Mouse (Mus musculus): ENCODE measurements at regions not wholly inside any gene's neighbourhood (a gene's known extent, or its start where the extent isn't known, plus 50 kb on each side); places are given as distances from the start of the nearest gene placed in this dataset.

DNA sequence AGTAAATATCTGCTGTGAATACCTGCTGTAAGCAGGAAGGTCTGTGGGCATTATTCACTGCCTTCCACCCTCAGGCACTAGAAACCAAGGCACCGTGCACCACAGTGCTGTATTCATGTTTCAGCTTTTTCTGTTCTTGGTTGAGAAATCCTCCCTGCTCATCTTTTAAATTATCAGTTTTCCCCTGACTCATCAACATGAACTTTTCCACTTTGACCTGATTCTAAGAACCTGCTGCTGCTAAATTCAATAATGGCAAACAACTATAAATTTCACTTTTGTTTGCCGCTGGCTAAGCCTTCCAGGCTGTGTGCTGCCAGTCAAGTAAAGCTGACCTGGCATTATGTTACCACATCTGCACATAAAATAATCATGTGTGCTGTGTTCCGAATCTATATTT lies 126.1 kb upstream of the Gpc5 start:
- WGBS = 50% methylated on average over 3 of the region's 3 CpGs
- Histone ChIP-seq H3K36me3 (no peaks in the 10 kb centered on the region), H3K9me3 (no peaks in the 10 kb centered on the region), H3K4me2 (no peak overlapping the region), H3K27ac (replicated peaks) (0 out of 2 replicates have a peak overlapping the region, but pooled peaks have one; percentile 42), H3K4me1 (replicated peaks) (peaks cover 9% of the 10 kb centered on the region), H3K27me3 (no peaks in the 10 kb centered on the region), H3K9ac (no peak overlapping the region), H3K4me3 (no peak overlapping the region)
- ATAC-seq (ENCODE audit: low read depth) = no peak

DNA sequence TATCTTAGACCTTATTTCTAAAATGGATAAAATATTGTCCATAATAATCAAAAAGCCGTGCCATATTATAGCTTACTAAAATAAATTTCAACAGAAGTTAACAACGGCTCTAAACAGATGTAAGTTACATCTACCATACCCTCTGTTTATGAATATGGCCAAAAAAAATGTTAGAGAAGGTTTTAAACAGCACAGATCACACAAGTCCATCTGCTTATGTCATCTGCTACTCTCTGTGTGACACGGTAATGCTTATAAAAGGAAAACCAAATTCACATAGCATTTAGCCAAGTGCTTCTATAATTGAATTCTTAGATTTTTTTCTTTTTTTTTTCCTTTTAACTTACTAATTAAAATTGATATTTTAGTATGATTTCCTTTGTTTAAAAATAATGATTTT lies 123.0 kb upstream of the Gpc5 start:
- peaks cover 9% of the 10 kb centered on the region for H3K4me1 ChIP-seq (replicated peaks)
- H3K9me3 ChIP-seq = no peaks in the 10 kb centered on the region
- 90% methylated on average over 3 of the region's 3 CpGs for WGBS
- ATAC-seq (ENCODE audit: low read depth) = no peak
- no peak overlapping the region for H3K4me3 ChIP-seq
- no peak overlapping the region for H3K4me2 ChIP-seq
- no peaks in the 10 kb centered on the region for H3K36me3 ChIP-seq
- H3K27me3 ChIP-seq = no peaks in the 10 kb centered on the region
- H3K27ac ChIP-seq (replicated peaks) = no peak overlapping the region
- no peak overlapping the region for H3K9ac ChIP-seq

DNA sequence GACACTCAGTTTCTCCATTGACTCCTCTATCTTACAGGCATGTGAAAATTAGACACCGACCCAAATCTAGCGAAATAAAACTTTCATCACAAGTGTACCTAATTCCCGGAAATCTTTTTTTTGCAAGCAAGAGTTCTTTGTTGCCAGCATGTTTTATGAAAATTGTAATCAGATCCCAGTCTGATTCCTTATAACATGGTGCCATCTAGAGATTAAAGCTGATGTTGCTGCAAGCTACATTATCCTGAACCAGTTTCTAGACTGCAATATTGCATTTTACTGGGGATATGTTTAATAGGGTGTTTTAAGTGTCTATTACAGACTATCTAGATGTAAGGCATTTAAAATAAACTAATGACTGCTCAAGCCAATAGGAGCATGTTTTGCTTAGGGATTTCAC lies 110.9 kb upstream of the Gpc5 start:
- no peak overlapping the region for H3K9ac ChIP-seq
- no peak overlapping the region for H3K4me2 ChIP-seq
- no peaks in the 10 kb centered on the region for H3K4me1 ChIP-seq (replicated peaks)
- H3K36me3 ChIP-seq = no peaks in the 10 kb centered on the region
- no peak for ATAC-seq (ENCODE audit: low read depth)
- H3K27ac ChIP-seq (replicated peaks) = no peak overlapping the region
- H3K27me3 ChIP-seq = no peaks in the 10 kb centered on the region
- 84% methylated on average over 3 of the region's 3 CpGs for WGBS
- no peaks in the 10 kb centered on the region for H3K9me3 ChIP-seq
- no peak overlapping the region for H3K4me3 ChIP-seq

DNA sequence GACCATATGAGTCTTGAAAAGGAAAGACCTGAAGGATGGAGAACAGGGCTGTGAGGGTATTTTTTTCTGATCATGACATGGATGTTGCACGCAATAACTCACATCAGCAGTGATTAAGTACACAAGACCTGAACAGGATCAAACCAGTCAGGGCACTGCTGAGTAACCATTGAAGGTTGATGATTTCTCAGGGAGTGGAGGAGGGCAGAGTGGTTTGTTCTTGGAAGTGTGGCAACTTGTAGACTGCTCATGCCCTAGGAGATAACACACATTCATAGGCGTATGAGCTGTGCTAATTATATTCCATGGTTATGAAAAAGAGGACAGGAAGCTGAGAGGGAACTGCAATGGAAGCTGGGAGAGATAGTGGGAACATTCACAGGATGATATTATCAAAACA lies 88.8 kb upstream of the Gpc5 start:
- H3K9me3 ChIP-seq = no peaks in the 10 kb centered on the region
- no peak overlapping the region for H3K27ac ChIP-seq (replicated peaks)
- no peak for ATAC-seq (ENCODE audit: low read depth)
- H3K9ac ChIP-seq = no peak overlapping the region
- H3K4me2 ChIP-seq = no peak overlapping the region
- no peaks in the 10 kb centered on the region for H3K36me3 ChIP-seq
- no peaks in the 10 kb centered on the region for H3K27me3 ChIP-seq
- no peaks in the 10 kb centered on the region for H3K4me1 ChIP-seq (replicated peaks)
- H3K4me3 ChIP-seq = no peak overlapping the region
- 93% methylated on average over 2 of the region's 2 CpGs for WGBS

DNA sequence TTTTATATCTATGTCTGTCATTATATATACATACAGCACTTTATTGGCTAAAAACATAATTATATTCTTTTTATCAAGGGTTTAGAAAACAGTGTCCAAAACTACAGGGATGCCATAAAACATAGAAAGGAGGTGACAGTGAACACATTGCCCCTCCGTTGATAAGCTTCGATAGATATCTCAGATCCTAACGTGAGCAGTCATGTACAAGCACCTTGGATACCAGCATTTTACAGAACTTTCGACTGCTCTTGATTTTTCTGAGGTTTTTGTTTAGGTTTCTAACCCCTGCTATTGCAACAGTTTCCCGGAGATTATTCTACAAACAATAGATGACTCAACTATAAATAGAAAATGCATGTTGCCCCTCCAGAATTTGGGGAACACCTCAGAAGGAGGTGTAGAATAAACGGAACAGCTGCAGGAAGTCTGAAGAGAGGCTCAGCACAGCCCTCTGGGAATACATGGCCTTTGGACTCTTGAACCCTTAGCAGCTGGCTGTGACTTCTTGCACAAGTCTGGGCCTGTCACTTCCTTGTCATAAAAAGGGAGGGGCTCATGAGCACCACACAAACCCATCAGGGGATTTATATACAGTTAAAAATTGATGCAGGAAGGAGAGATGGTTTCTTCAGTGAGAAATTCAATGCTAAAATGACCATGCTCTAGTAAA lies 87.1 kb upstream of the Gpc5 start:
- H3K27me3 ChIP-seq = no peaks in the 10 kb centered on the region
- no peaks in the 10 kb centered on the region for H3K4me1 ChIP-seq (replicated peaks)
- H3K9ac ChIP-seq = no peak overlapping the region
- 82% methylated on average over 6 of the region's 6 CpGs for WGBS
- ATAC-seq (ENCODE audit: low read depth) = no peak
- no peak overlapping the region for H3K27ac ChIP-seq (replicated peaks)
- H3K4me2 ChIP-seq = no peak overlapping the region
- no peaks in the 10 kb centered on the region for H3K36me3 ChIP-seq
- no peak overlapping the region for H3K4me3 ChIP-seq
- H3K9me3 ChIP-seq = no peaks in the 10 kb centered on the region

DNA sequence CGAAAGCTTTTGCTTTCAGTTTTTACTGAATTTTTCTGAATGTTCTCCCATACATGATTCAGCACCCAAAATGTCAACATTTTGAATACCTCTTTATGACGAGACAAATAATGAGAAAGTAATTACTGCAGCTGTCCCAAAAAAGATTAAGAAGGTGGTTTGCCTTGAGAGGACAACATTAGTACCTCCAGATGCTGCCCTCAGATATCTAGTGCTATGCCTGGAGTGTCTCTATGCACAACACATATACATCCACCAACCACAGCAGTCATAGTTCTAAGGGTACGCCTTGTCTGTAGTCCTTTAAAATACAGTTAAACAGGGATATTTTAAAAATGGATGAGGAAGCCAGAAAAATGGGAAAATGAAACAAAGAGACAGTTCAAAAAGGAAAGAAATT lies 81.1 kb upstream of the Gpc5 start:
- 91% methylated on average over 3 of the region's 3 CpGs for WGBS
- H3K9ac ChIP-seq = no peak overlapping the region
- H3K4me2 ChIP-seq = no peak overlapping the region
- no peak overlapping the region for H3K4me3 ChIP-seq
- no peak for ATAC-seq (ENCODE audit: low read depth)
- no peaks in the 10 kb centered on the region for H3K9me3 ChIP-seq
- no peaks in the 10 kb centered on the region for H3K36me3 ChIP-seq
- H3K27ac ChIP-seq (replicated peaks) = no peak overlapping the region
- no peaks in the 10 kb centered on the region for H3K4me1 ChIP-seq (replicated peaks)
- no peaks in the 10 kb centered on the region for H3K27me3 ChIP-seq

DNA sequence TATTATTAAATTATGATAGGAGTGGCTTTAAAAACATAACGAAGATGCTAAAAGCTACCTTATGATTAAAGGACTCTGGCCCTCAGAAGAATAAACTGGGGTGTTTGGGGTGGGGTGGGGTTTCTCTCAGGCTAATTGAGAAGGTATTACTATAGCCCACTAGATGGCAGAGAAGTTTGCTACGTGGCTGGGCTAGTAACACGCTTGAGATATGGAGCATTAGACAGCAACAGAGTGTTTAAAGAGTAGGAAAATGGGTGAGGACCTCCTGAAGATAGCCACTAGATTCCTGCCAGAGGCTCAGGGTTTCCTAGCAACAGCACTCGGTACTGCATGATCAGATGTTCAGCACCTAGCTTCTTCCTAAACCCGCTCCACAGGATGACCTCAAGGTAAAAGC lies 76.7 kb upstream of the Gpc5 start:
- Histone ChIP-seq H3K36me3 (no peaks in the 10 kb centered on the region), H3K27me3 (peaks cover 3% of the 10 kb centered on the region; the same call in 1 of the 2 replicates), H3K4me3 (no peak overlapping the region), H3K9ac (no peak overlapping the region), H3K27ac (replicated peaks) (no peak overlapping the region), H3K9me3 (no peaks in the 10 kb centered on the region), H3K4me2 (no peak overlapping the region), H3K4me1 (replicated peaks) (no peaks in the 10 kb centered on the region)
- 40% methylated on average over 5 of the region's 5 CpGs for WGBS
- no peak for ATAC-seq (ENCODE audit: low read depth)

DNA sequence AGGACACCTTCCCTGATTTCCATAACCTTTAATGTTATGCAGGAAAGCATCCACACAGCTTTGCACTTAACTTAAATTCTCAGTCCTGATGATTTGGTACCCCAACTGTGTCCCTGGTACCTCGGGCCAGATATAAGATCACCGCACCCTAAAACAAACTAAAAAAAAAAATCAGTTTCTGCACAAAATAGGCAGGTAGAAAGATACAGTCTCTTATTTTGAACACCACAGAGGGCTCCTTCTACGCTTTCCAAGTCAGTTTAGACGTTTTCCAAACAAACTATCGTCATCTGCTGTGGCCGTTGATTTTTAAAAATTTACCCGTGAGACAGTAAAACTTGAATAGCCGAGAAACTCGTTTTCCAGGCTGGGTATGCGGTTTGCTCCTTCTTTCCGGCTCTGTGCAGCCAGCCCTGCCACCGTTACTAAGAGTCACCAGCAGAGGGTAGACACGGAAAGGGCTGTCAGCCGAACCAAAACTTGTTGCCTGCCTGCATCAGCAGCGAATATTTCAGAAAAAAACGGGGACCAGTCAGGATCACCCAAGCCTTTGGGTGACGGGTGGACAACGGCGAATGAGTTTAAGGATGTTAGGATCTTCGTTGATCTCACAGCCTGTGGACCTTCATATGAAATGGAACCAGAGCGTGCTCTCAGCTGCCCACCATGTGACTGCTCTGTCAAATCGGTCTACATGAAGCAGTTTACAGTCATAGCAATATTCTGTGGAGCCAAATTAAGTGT lies 74.4 kb upstream of the Gpc5 start:
- H3K4me2 ChIP-seq = peak overlapping the region; percentile 59
- peak overlapping the region; percentile 54; the same call in 1 of the 2 replicates for H3K9ac ChIP-seq
- peak; percentile 79 for ATAC-seq (ENCODE audit: low read depth)
- no peaks in the 10 kb centered on the region for H3K9me3 ChIP-seq
- 23% methylated on average over 22 of the region's 22 CpGs for WGBS
- no peaks in the 10 kb centered on the region for H3K4me1 ChIP-seq (replicated peaks)
- peaks cover 3% of the 10 kb centered on the region; the same call in 1 of the 2 replicates for H3K27me3 ChIP-seq
- no peak overlapping the region for H3K27ac ChIP-seq (replicated peaks)
- H3K4me3 ChIP-seq = peak overlapping the region; percentile 32
- no peaks in the 10 kb centered on the region for H3K36me3 ChIP-seq

DNA sequence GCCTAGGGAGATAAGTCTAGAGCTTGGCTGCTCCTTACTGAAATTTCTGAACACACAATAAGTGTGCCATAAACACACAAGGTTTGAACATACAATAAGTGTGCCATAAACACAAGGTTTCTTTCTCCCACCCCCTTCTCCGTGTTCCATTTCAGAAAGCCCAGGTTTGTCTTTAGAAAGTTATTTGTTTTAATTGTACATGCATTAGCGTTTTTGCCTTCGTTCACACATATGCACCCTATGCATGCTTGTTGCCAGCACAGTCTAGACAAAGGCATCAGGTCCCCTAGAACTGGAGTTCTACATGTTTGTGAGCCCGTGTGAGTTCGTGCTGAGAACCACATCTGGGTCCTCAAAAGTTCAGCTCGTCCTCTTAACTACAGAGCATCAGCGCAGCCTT lies 64.0 kb upstream of the Gpc5 start:
- Histone ChIP-seq H3K4me3 (no peak overlapping the region), H3K4me1 (replicated peaks) (no peaks in the 10 kb centered on the region), H3K27me3 (no peaks in the 10 kb centered on the region), H3K4me2 (no peak overlapping the region), H3K9ac (no peak overlapping the region), H3K36me3 (no peaks in the 10 kb centered on the region), H3K9me3 (no peaks in the 10 kb centered on the region), H3K27ac (replicated peaks) (no peak overlapping the region)
- ATAC-seq (ENCODE audit: low read depth) = no peak
- WGBS = 86% methylated on average over 7 of the region's 7 CpGs

DNA sequence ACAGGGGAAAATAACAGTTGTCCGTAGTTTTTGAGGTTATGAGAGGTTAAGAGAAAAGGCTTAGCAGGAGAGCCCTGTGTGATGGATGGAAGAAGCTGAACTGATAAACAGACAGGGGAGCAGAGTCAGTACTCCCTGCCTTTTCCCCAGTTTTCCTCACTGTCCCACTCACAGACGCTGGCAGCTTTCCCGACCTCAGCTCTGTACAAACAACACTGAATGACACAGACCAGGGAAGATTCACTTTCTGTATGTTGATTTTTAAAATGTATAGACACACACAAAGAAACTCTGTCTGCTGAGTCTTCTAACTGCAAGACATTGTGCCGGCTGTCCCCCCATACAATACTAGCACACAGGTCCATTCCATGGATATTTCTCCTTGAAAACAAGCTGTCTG lies 60.3 kb upstream of the Gpc5 start:
- no peaks in the 10 kb centered on the region for H3K27me3 ChIP-seq
- no peak for ATAC-seq (ENCODE audit: low read depth)
- no peaks in the 10 kb centered on the region for H3K9me3 ChIP-seq
- no peak overlapping the region for H3K9ac ChIP-seq
- H3K4me3 ChIP-seq = no peak overlapping the region
- H3K4me1 ChIP-seq (replicated peaks) = no peaks in the 10 kb centered on the region
- no peaks in the 10 kb centered on the region for H3K36me3 ChIP-seq
- no peak overlapping the region for H3K27ac ChIP-seq (replicated peaks)
- 49% methylated on average over 4 of the region's 4 CpGs for WGBS
- no peak overlapping the region for H3K4me2 ChIP-seq

DNA sequence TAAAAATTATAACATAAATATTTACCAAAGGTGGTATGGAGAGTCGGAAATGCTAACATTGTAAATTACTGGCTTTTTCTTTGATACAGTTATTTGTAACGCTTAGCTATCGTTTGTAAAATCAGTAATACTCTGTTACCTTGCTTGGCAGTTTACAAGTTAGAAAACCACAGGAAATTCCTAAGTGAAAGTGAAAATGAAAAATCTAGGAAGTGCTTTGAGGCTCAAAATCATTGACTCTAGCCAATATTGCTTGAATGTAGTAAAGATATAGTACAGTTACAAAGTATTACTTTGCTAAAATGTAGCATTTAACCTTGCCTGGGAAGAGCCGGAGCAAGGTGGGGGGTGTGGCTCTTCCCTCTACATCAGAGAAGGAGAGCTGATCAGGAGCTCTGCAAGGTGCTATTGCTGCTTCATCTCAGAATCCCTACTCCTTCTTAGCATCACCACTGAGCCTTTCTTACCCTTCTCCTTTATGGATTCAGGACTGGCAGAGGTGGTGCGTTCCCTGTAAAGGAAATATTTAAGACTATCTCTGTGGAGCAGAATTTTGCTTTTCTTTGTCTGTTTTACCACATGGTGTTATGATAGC lies 58.5 kb upstream of the Gpc5 start:
- Histone ChIP-seq H3K36me3 (no peaks in the 10 kb centered on the region), H3K4me3 (no peak overlapping the region), H3K4me1 (replicated peaks) (no peaks in the 10 kb centered on the region), H3K9ac (no peak overlapping the region), H3K27me3 (no peaks in the 10 kb centered on the region), H3K9me3 (no peaks in the 10 kb centered on the region), H3K4me2 (no peak overlapping the region), H3K27ac (replicated peaks) (no peak overlapping the region)
- ATAC-seq (ENCODE audit: low read depth) = no peak
- 90% methylated on average over 5 of the region's 5 CpGs for WGBS

DNA sequence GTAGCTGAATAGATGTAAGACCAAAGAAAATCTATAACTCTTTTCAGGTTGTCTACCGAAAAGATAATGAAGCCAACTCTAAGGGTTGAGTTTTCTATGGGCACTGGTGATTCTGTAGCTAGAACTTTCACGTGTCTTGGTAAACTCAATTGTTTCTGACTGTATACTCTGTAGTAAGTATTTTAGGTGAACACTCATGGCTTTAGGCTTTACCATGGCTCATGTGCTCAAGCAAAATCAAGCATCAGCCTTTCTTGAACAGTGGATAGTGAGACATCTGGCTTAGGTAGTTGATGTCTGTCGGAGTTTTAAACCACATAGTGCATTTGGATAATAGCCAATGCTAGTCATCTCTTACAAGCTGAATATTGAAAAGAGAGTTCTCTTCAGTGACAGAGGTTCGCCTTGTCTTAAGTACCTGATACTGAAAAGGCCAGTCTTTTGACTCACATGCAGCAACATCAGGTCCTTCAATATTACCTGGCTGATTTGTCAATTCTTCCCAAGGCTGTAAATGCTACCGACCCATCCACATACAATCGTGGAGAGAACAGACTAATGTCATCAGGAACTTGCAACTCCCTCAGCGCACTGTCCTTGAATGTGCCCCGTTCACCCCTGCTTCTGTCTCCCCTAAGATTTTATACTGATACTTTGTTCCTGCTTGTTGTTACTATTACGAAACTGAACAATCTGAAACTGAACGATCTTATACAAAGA lies 57.1 kb upstream of the Gpc5 start:
- H3K27ac ChIP-seq (replicated peaks) = no peak overlapping the region
- H3K9ac ChIP-seq = no peak overlapping the region
- H3K27me3 ChIP-seq = peaks cover 5% of the 10 kb centered on the region
- H3K4me1 ChIP-seq (replicated peaks) = 0 out of 2 replicates have a peak, but pooled peaks cover 1% of the 10 kb centered on the region
- H3K4me3 ChIP-seq = no peak overlapping the region
- no peak for ATAC-seq (ENCODE audit: low read depth)
- H3K4me2 ChIP-seq = no peak overlapping the region
- WGBS = 93% methylated on average over 10 of the region's 10 CpGs
- H3K36me3 ChIP-seq = no peaks in the 10 kb centered on the region
- no peaks in the 10 kb centered on the region for H3K9me3 ChIP-seq

All from neural tube, embryonic 13.5 days (tissue).